Comparison of ENCODE assay signal across 7 mouse cellular contexts in the genomic region with DNA sequence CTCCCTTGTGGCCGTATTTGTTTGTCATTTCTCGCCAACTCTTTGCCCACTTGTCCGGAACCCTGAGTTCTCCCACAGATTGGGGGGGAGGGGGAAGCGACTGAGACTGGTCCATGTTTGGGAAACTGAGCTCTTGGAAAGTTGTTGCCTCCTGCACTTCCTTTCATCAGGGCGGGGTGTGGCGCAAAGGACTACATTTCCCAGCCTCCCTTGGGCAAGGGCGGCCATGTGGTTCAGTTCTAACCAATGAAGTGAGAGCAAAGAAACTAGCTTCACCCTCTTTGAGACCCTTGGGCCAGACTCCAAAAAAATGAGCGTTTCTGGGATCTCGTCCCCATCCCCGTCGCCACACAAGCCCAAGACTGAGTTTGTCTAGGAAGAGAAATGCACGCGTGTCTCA.
DNase-seq lines count a peak whose midpoint lies in the region; TF ChIP-seq lines count a peak whose summit lies in the region.
"Not testable (repeated sequence)": the region's sequence is repeated elsewhere in the genome, so short reads cannot be mapped to it uniquely, and the experiment has no call there.

No protein-coding gene starts in this region.

- H3K36me3 ChIP-seq in ES-E14 (ENCODE audit: control insufficient read depth, insufficient read depth, low read length, poor library complexity, severe bottlenecking); thymus, adult 2 months (ENCODE audit: control insufficient read depth, insufficient read depth, low read length): not testable (repeated sequence)

- not testable (repeated sequence) for TF ChIP-seq POLR2A in thymus, adult 2 months (IDR thresholded peaks at IDR 0.05; ENCODE audit: control insufficient read depth, extremely low read depth, insufficient read depth, low read length, poor library complexity)

- peak overlapping the region in 1 of 2 experiments; percentile 44; a peak in 2 of 4 replicates for H3K4me3 ChIP-seq in ES-E14 (ENCODE audit: insufficient read depth in 1 of 2, low read depth in 1 of 2, low read length in 2 of 2, poor library complexity in 1 of 2, severe bottlenecking in 1 of 2)
- not testable (repeated sequence) for H3K4me3 ChIP-seq in thymus, adult 2 months (ENCODE audit: control insufficient read depth, insufficient read depth, low read length)

- 96% methylated on average over 13 of the region's 13 CpGs for WGBS in thymus, adult 2 months

- TF ChIP-seq CTCF in thymus, adult 2 months (IDR thresholded peaks at IDR 0.05; ENCODE audit: borderline replicate concordance, control insufficient read depth, extremely low read depth, insufficient read depth, low read length, poor library complexity), result not testable (repeated sequence)

- H3K27me3 ChIP-seq in thymus, adult 2 months (ENCODE audit: control insufficient read depth, insufficient read depth, low read length), result not testable (repeated sequence)

- DNase-seq in ES-E14 (ENCODE audit: low read depth, low spot score), result not testable (repeated sequence)
- DNase-seq in adrenal gland, adult (ENCODE audit: inconsistent age in 2 of 2, low spot score in 1 of 2), result peak; percentile 11 to 35
- DNase-seq in cerebellum, adult 18-20 months, result peak; percentile 17 to 51
- peak; percentile 14 for DNase-seq in gastrocnemius, postnatal 10 days
- DNase-seq in kidney, postnatal 10 days, result peak; percentile 45
- DNase-seq in lung, postnatal 14 days, result peak; percentile 23
- peak; percentile 41 for DNase-seq in thymus, adult 2 months

- H3K9me3 ChIP-seq in ES-E14 (ENCODE audit: control insufficient read depth, insufficient read depth, low read depth, low read length), result not testable (repeated sequence)

- not testable (repeated sequence) for H3K27ac ChIP-seq in ES-E14 (ENCODE audit: insufficient read depth, low read depth, low read length, poor library complexity, severe bottlenecking); thymus, adult 2 months (ENCODE audit: control insufficient read depth, insufficient read depth, low read length)

- in situ Hi-C loops in ES-E14 (cut with MboI; ENCODE audit: low sequenced_read_pairs in 2 of 2, unreplicated experiment in 2 of 2), result not testable (repeated sequence)

- H3K4me1 ChIP-seq in ES-E14 (ENCODE audit: control insufficient read depth in 2 of 2, insufficient read depth in 2 of 2, low read length in 2 of 2, poor library complexity in 1 of 2); thymus, adult 2 months (replicated peaks; ENCODE audit: control insufficient read depth, insufficient read depth, low read length): not testable (repeated sequence)

- H3K9ac ChIP-seq in ES-E14 (ENCODE audit: insufficient read depth, low read depth, low read length, poor library complexity, severe bottlenecking), result not testable (repeated sequence)

TF ChIP-seq in ES-E14, 5 proteins besides CTCF, POLR2A, EP300 and RAD21:
- TF ChIP-seq HCFC1 (IDR thresholded peaks at IDR 0.05; ENCODE audit: borderline replicate concordance, insufficient read depth, low read length), result peak; percentile 91
